Mouse (Mus musculus): ENCODE data around the gene Gm11237. TPM values are rescaled to one million over a fixed set of nuclear protein-coding genes. Genes with fewer than 3 reads are reported as not detected.
"Not testable (repeated sequence)": the region's sequence is repeated elsewhere in the genome, so short reads cannot be mapped to it uniquely, and the experiment has no call there.

Gm11237 gene
- polyA plus RNA-seq (2015; fragmentation: Nextera tagmentation; extraction: Ambion mirVana) = not detected in 2 replicates

DNA sequence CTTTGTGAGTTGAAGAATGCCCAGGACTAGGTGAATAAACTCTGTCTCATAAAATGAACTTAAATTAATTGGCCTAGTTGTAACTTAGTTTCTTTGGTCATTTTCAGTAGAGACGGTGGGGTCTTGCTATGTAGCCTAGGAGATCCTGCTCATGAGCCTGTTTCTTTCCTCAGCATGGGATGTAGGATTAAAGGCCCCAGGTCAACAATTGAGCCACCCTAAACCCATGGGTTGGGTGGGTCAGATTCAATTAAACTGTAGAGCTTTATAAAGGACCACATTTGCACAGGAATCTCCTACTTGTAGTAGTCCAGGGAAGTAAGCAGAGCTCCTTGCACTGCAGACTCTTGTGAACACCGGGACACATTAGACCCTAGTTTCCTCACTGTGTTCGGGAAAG lies at the start of gene Gm11237:
TSS of gene Gm11237 (plus strand) at position 301 of the 400 bp plus-strand sequence.
- not testable (repeated sequence) for H3K27me3 ChIP-seq; ATAC-seq (ENCODE audit: insufficient number of reproducible peaks, low FRiP score, low TSS enrichment, low read depth); H3K27ac ChIP-seq; H3K9me3 ChIP-seq; H3K4me2 ChIP-seq; H3K36me3 ChIP-seq; H3K4me3 ChIP-seq; H3K4me1 ChIP-seq; H3K9ac ChIP-seq
- no CpG with 5 or more reads among the region's 3 CpGs for WGBS

DNA sequence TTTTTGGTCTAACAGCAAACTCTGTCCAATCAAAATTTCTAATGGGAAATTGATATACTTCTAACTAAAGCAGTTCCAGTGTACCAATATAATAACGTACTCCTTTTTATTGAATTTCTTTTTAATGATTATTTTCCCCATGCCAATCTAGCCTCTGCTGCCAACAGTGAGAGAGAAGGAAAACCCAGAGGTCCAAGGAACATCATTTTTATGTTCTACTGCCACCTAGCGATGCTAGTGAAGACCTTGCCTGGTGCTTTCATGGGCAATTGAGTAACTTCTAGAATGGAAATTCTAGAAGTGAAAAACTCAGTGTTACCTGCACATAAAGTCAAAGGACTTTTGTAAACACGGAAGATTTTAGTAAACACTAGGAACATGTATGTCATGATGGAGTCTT lies 23.5 kb upstream of the Gm11237 start:
- Histone ChIP-seq H3K4me3 (no peak overlapping the region), H3K36me3 (no peaks in the 10 kb centered on the region), H3K27me3 (no peaks in the 10 kb centered on the region), H3K27ac (no peak overlapping the region), H3K4me2 (no peak overlapping the region), H3K9ac (no peak overlapping the region), H3K4me1 (no peaks in the 10 kb centered on the region), H3K9me3 (no peaks in the 10 kb centered on the region)
- WGBS = 6% methylated on average over 3 of the region's 3 CpGs
- ATAC-seq (ENCODE audit: insufficient number of reproducible peaks, low FRiP score, low TSS enrichment, low read depth) = no peak

DNA sequence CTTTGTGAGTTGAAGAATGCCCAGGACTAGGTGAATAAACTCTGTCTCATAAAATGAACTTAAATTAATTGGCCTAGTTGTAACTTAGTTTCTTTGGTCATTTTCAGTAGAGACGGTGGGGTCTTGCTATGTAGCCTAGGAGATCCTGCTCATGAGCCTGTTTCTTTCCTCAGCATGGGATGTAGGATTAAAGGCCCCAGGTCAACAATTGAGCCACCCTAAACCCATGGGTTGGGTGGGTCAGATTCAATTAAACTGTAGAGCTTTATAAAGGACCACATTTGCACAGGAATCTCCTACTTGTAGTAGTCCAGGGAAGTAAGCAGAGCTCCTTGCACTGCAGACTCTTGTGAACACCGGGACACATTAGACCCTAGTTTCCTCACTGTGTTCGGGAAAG lies 15.2 kb upstream of the Gm11237 start, which contains the start of gene Gm11238:
TSS of gene Gm11238 (plus strand) at position 301 of the 400 bp plus-strand sequence.
- H3K4me3 ChIP-seq; H3K27me3 ChIP-seq; H3K9me3 ChIP-seq; H3K4me2 ChIP-seq; H3K9ac ChIP-seq; ATAC-seq (ENCODE audit: insufficient number of reproducible peaks, low FRiP score, low TSS enrichment, low read depth); H3K27ac ChIP-seq; H3K4me1 ChIP-seq; H3K36me3 ChIP-seq: not testable (repeated sequence)
- WGBS = no CpG with 5 or more reads among the region's 3 CpGs

DNA sequence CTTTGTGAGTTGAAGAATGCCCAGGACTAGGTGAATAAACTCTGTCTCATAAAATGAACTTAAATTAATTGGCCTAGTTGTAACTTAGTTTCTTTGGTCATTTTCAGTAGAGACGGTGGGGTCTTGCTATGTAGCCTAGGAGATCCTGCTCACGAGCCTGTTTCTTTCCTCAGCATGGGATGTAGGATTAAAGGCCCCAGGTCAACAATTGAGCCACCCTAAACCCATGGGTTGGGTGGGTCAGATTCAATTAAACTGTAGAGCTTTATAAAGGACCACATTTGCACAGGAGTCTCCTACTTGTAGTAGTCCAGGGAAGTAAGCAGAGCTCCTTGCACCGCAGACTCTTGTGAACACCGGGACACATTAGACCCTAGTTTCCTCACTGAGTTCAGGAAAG lies 15.0 kb downstream of the Gm11237 start, which contains the start of gene Gm11236:
TSS of gene Gm11236 (plus strand) at position 301 of the 400 bp plus-strand sequence.
- ATAC-seq (ENCODE audit: insufficient number of reproducible peaks, low FRiP score, low TSS enrichment, low read depth); H3K4me2 ChIP-seq: not testable (repeated sequence)
- WGBS = no CpG with 5 or more reads among the region's 4 CpGs

DNA sequence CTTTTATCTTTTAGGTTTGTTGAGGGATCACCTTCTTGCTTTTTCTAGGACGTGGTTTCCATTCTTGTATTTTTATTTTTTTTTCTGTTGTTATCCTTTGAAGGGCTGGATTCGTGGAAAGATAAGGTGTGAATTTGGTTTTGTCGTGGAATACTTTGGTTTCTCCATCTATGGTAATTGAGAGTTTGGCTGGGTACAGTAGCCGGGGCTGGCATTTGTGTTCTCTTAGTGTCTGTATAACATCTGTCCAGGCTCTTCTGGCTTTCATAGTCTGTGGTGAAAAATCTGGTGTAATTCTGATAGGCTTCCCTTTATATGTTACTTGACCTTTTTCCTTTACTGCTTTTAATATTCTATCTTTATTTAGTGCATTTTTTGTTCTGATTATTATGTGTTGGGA lies 39.1 kb downstream of the Gm11237 start:
- H3K27me3 ChIP-seq; H3K4me1 ChIP-seq; H3K9me3 ChIP-seq; H3K4me2 ChIP-seq; H3K36me3 ChIP-seq; H3K27ac ChIP-seq; H3K4me3 ChIP-seq; ATAC-seq (ENCODE audit: insufficient number of reproducible peaks, low FRiP score, low TSS enrichment, low read depth); H3K9ac ChIP-seq: not testable (repeated sequence)
- 88% methylated on average over 4 of the region's 4 CpGs for WGBS

More for the DNA sequence above, 15.0 kb downstream of the Gm11237 start, which contains the start of gene Gm11236:
- not testable (repeated sequence) for H3K4me3 ChIP-seq, H3K36me3 ChIP-seq, H3K4me1 ChIP-seq, H3K27ac ChIP-seq, H3K9me3 ChIP-seq, H3K27me3 ChIP-seq, H3K9ac ChIP-seq

DNA sequence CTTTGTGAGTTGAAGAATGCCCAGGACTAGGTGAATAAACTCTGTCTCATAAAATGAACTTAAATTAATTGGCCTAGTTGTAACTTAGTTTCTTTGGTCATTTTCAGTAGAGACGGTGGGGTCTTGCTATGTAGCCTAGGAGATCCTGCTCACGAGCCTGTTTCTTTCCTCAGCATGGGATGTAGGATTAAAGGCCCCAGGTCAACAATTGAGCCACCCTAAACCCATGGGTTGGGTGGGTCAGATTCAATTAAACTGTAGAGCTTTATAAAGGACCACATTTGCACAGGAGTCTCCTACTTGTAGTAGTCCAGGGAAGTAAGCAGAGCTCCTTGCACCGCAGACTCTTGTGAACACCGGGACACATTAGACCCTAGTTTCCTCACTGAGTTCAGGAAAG lies 45.3 kb downstream of the Gm11237 start, which contains the start of gene Gm11239:
TSS of gene Gm11239 (plus strand) at position 301 of the 400 bp plus-strand sequence.
- no CpG with 5 or more reads among the region's 4 CpGs for WGBS
- not testable (repeated sequence) for H3K4me3 ChIP-seq; H3K36me3 ChIP-seq; H3K27me3 ChIP-seq; H3K4me2 ChIP-seq; H3K9ac ChIP-seq; ATAC-seq (ENCODE audit: insufficient number of reproducible peaks, low FRiP score, low TSS enrichment, low read depth); H3K4me1 ChIP-seq; H3K9me3 ChIP-seq; H3K27ac ChIP-seq

Other genes starting within 250 kb of the Gm11237 start
- gene Gm11487, start 217.9 kb upstream of the Gm11237 start, polyA plus RNA-seq (2015; fragmentation: Nextera tagmentation; extraction: Ambion mirVana) = not detected in 2 replicates
- not detected in 2 replicates for gene Gm11238, start 15.1 kb upstream of the Gm11237 start, polyA plus RNA-seq (2015; fragmentation: Nextera tagmentation; extraction: Ambion mirVana)
- not detected in 2 replicates for gene Gm11236, start 15.1 kb downstream of the Gm11237 start, polyA plus RNA-seq (2015; fragmentation: Nextera tagmentation; extraction: Ambion mirVana)
- not detected in 2 replicates for gene Gm11239, start 45.4 kb downstream of the Gm11237 start, polyA plus RNA-seq (2015; fragmentation: Nextera tagmentation; extraction: Ambion mirVana)
- gene Gm428, start 60.5 kb downstream of the Gm11237 start, polyA plus RNA-seq (2015; fragmentation: Nextera tagmentation; extraction: Ambion mirVana) = not detected in 2 replicates
- gene Rasef, start 168.0 kb downstream of the Gm11237 start, polyA plus RNA-seq (2015; fragmentation: Nextera tagmentation; extraction: Ambion mirVana) = 0.43 and 0.55 TPM in 2 replicates